Mouse (Mus musculus) olfactory bulb, adult 2 months (tissue): Measurements from ENCODE around the gene Fgfr2.

ENCODE experiments used
- CTCF ChIP-seq: fragments of 200-500 bp; IDR thresholded peaks from 2 replicates; pipeline ENCODE4 v1.5.1; 2012; ENCODE audit warnings: low read depth, mild to moderate bottlenecking, low read length, moderate library complexity; ENCODE audit not compliant: insufficient read depth
- POLR2A ChIP-seq: fragments of 200-500 bp; IDR thresholded peaks from 2 replicates; pipeline ENCODE4 v1.6.1; 2012; ENCODE audit warnings: mild to moderate bottlenecking, low read depth, low read length, moderate library complexity; ENCODE audit not compliant: insufficient read depth

- TF ChIP-seq CTCF (no peak), POLR2A (no peak)
These were observed 724.7 kb downstream of the Fgfr2 start for GRCm38 (mm10) chr7:132398487-132398886.
